Mouse (Mus musculus): Measurements from ENCODE around the gene Pla2g12a. TPM values are rescaled to one million over a fixed set of nuclear protein-coding genes. Genes with fewer than 3 reads are reported as not detected.
A peak's percentile ranks its signal among the peaks of the same experiment; 100 is the strongest.

Pla2g12a gene
- polyA plus RNA-seq, 1 experiment from 2014 or later: 25.4 TPM

DNA sequence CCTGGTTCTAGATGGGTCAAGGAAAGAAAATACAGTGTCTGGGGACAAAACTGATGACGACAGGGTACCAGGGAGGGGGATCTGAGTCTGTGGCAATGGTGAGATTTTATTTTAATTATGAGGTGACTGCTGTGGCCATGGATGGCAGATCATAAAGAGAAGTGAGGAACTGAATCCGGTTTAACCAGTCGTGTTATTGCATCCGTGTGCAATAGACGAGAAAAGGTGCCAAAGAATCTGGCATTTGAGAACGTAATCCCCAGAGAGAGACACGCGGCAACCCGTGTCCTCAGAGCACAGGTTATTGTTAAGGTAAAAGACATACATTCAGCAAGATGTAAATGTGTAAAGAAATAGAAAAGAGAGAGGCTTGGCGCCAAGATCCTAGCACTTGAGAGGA, 1.1 kb upstream of the Pla2g12a start:
- Histone ChIP-seq H3K9me3 (no peaks in the 10 kb centered on the region), H3K4me1 (peaks cover 4% of the 10 kb centered on the region), H3K27me3 (0 out of 2 replicates have a peak, but pooled peaks cover 4% of the 10 kb centered on the region), H3K36me3 (no peaks in the 10 kb centered on the region), H3K27ac (no peak overlapping the region), H3K4me2 (no peak overlapping the region), H3K4me3 (no peak overlapping the region), H3K9ac (no peak overlapping the region)
- ATAC-seq (ENCODE audit: insufficient number of reproducible peaks, insufficient read depth, low FRiP score, low TSS enrichment, low read depth): no peak
- WGBS: 81% methylated on average over 10 of the region's 10 CpGs

DNA sequence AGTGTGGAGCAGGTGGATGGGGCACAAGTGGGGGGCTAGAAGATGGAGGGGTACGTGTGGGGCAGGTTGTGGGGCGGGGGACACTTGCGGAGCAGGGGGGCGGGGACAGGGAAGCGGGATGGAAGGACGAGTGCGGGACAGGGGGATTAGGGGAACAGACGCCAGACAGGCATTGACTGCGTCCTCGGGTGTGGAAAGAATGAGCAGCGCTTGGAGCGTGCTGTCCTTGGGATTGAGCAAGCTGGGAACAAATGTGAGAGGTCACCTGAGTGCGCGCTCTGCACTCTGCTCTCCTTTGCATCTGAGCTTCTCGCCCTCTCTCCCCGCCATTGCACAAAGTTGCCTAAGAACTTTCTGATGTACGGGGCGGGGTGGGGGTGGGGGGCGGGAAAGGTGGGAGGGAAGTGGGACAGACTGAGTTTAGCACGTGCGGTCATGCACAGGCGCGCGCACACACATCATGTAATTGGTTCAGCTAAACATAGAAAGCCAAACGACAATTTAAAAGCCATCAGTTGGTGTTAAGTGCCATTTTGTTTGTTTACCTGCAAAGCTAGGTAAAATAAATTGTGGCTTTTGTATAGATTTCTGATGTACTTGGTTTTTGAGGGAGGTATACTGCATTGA, 838 bp downstream of the Pla2g12a start:
- Histone ChIP-seq H3K27me3 (0 out of 2 replicates have a peak, but pooled peaks cover 4% of the 10 kb centered on the region), H3K27ac (peak overlapping the region; percentile 69), H3K36me3 (no peaks in the 10 kb centered on the region), H3K4me2 (peak overlapping the region; percentile 85), H3K4me3 (peak overlapping the region; percentile 69), H3K9me3 (no peaks in the 10 kb centered on the region), H3K4me1 (peaks cover 4% of the 10 kb centered on the region), H3K9ac (peak overlapping the region; percentile 81)
- WGBS: under 1% methylated on average over 24 of the region's 25 CpGs
- ATAC-seq (ENCODE audit: insufficient number of reproducible peaks, insufficient read depth, low FRiP score, low TSS enrichment, low read depth): peak; percentile 8; the same call in 1 of the 2 replicates

- H3K36me3 ChIP-seq: no peaks in the 10 kb centered on the region
Measured at GRCm38 (mm10) chr3:129879913-129880312, 1.5 kb downstream of the Pla2g12a start.

DNA sequence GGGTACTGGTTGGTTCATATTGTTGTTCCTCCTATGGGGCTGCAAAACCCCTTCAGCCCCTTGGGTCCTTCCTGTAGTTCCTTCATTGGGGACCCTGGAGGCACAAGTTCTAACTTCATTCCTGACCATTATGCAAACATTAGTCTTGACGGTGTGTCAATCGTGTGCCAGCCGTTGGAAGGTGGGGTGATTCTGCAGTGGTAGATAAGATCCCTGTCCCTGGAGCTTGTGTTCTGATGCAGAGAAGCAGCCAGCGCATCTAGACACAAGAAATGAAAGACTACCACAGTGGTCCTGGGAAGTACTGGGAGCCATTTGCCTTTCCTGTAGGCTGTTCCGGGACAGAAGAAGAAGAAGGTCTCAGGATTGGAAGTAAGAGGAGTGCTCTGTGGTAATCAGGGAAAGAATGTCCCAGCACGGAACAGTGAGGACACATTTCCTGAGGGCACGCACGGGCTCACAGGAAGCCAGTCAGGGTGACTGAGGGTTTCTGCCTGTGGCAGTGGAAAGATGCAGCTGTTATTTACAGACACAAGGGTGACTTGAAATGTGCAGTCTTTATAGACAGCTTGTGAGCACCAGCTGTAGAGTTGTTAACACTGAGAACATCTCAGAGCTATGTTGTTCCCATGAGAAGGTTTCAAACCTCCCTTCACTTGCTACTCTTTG, 2.7 kb downstream of the Pla2g12a start:
- ATAC-seq (ENCODE audit: insufficient number of reproducible peaks, insufficient read depth, low FRiP score, low TSS enrichment, low read depth): no peak
- WGBS: 61% methylated on average over 8 of the region's 8 CpGs

More at GRCm38 (mm10) chr3:129879913-129880312, 1.5 kb downstream of the Pla2g12a start:
- no peak overlapping the region for H3K27ac ChIP-seq
- peak overlapping the region; percentile 85 for H3K4me2 ChIP-seq
- no peak for ATAC-seq (ENCODE audit: insufficient number of reproducible peaks, insufficient read depth, low FRiP score, low TSS enrichment, low read depth)
- no peak overlapping the region for H3K9ac ChIP-seq
- no peaks in the 10 kb centered on the region for H3K9me3 ChIP-seq
- peaks cover 4% of the 10 kb centered on the region for H3K4me1 ChIP-seq
- H3K4me3 ChIP-seq: no peak overlapping the region
- 0 out of 2 replicates have a peak, but pooled peaks cover 4% of the 10 kb centered on the region for H3K27me3 ChIP-seq
- WGBS: 81% methylated on average over 2 of the region's 2 CpGs

DNA sequence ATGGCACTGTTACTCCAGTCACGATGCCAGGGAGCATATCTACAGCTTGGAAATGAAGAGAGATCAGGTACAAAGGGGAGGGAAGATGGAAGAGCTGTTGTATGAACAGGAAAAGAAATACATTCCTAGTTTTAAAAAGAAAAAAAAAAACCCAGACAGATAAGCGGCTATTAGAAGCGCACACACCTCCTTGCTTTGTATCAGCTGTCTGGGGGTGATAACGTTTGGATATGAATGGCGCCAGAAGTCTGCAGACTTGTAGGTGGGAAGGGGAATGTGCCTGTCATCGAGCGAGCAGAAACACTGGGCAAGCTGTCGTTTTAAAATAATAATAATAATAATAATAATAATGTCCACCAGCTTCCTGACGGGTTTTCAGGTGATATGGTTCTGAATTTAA, 7.2 kb downstream of the Pla2g12a start:
- Histone ChIP-seq H3K4me3 (no peak overlapping the region), H3K27ac (no peak overlapping the region), H3K27me3 (no peaks in the 10 kb centered on the region), H3K9ac (no peak overlapping the region), H3K9me3 (no peaks in the 10 kb centered on the region), H3K4me1 (no peaks in the 10 kb centered on the region), H3K4me2 (no peak overlapping the region), H3K36me3 (0 out of 2 replicates have a peak, but pooled peaks cover 3% of the 10 kb centered on the region)
- no peak for ATAC-seq (ENCODE audit: insufficient number of reproducible peaks, insufficient read depth, low FRiP score, low TSS enrichment, low read depth)
- 87% methylated on average over 9 of the region's 9 CpGs for WGBS

More for the DNA sequence above, 2.7 kb downstream of the Pla2g12a start:
- no peaks in the 10 kb centered on the region for H3K36me3 ChIP-seq
- H3K4me2 ChIP-seq: no peak overlapping the region
- H3K9ac ChIP-seq: no peak overlapping the region
- no peak overlapping the region for H3K4me3 ChIP-seq
- H3K27me3 ChIP-seq: 0 out of 2 replicates have a peak, but pooled peaks cover 4% of the 10 kb centered on the region
- H3K27ac ChIP-seq: no peak overlapping the region
- no peaks in the 10 kb centered on the region for H3K9me3 ChIP-seq
- peaks cover 4% of the 10 kb centered on the region for H3K4me1 ChIP-seq

- Histone ChIP-seq H3K27me3 (no peaks in the 10 kb centered on the region), H3K27ac (no peak overlapping the region), H3K9me3 (no peaks in the 10 kb centered on the region), H3K4me1 (no peaks in the 10 kb centered on the region), H3K4me2 (no peak overlapping the region), H3K4me3 (no peak overlapping the region), H3K36me3 (0 out of 2 replicates have a peak, but pooled peaks cover 10% of the 10 kb centered on the region), H3K9ac (no peak overlapping the region)
- no peak for ATAC-seq (ENCODE audit: insufficient number of reproducible peaks, insufficient read depth, low FRiP score, low TSS enrichment, low read depth)
- WGBS: 63% methylated on average over 5 of the region's 5 CpGs
Measured at GRCm38 (mm10) chr3:129886430-129886829, 8.0 kb downstream of the Pla2g12a start.

DNA sequence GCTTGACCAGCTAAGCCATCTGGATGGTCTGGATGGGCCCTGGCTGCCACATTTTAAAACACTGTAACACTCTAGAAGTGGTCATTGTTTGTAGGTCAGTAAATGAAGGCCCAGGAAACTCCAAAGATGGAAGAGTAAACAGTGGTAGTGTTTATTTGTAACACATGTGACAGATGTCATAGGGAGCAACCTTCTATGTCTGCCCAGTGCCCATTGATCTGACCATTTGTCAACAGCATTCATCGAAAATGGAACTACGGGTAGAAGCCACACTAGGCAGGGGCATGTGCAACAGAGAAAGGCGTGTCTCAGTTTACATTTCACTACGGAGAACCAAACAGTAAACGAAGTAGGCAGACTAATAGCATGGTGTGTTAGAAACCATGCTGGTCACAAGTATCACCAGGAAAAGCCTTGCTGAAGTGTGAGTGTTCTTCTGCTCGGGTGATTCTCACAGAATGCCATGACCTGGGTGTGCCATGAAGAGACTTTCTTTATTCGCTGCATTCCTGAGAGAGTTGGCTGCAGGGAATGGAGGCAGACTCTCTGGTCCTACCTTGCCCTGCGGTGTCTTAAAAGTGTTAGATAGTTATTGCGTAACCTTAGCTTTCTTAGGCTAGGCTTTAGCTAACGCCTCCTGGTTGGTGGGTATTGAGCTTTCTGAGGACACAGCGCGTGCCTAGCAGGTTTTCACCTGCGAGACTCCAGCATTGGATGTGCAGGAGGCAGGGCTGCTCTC, 9.5 kb downstream of the Pla2g12a start:
- Histone ChIP-seq H3K4me1 (no peaks in the 10 kb centered on the region), H3K9ac (no peak overlapping the region), H3K4me2 (no peak overlapping the region), H3K27me3 (no peaks in the 10 kb centered on the region), H3K36me3 (0 out of 2 replicates have a peak, but pooled peaks cover 12% of the 10 kb centered on the region), H3K9me3 (no peaks in the 10 kb centered on the region), H3K27ac (no peak overlapping the region), H3K4me3 (no peak overlapping the region)
- ATAC-seq (ENCODE audit: insufficient number of reproducible peaks, insufficient read depth, low FRiP score, low TSS enrichment, low read depth): no peak
- WGBS: 84% methylated on average over 13 of the region's 13 CpGs

DNA sequence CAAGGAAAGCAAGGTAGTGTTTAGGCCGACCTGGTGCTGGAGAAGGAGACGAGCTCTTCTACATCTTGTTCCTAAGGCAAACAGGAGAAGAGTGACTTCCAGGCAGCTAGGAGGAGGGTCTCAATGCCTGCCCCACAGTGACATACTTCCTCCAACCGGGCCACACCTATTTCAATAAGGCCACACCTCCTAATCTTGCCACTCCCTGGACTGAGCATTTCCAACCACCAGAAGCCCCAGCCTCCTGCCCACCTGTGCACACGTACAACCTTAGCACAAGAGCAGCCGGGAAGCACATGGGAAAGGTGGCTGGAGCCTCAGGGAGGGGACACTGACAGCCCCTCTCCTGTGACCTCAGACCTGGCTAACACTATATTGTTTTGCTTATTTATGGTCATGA, 13.6 kb downstream of the Pla2g12a start:
- no peak overlapping the region for H3K4me2 ChIP-seq
- no peaks in the 10 kb centered on the region for H3K27me3 ChIP-seq
- H3K9ac ChIP-seq: no peak overlapping the region
- H3K4me1 ChIP-seq: no peaks in the 10 kb centered on the region
- 0 out of 2 replicates have a peak, but pooled peaks cover 14% of the 10 kb centered on the region for H3K36me3 ChIP-seq
- no peak overlapping the region for H3K4me3 ChIP-seq
- 79% methylated on average over 5 of the region's 5 CpGs for WGBS
- ATAC-seq (ENCODE audit: insufficient number of reproducible peaks, insufficient read depth, low FRiP score, low TSS enrichment, low read depth): no peak
- H3K9me3 ChIP-seq: no peaks in the 10 kb centered on the region
- H3K27ac ChIP-seq: no peak overlapping the region

DNA sequence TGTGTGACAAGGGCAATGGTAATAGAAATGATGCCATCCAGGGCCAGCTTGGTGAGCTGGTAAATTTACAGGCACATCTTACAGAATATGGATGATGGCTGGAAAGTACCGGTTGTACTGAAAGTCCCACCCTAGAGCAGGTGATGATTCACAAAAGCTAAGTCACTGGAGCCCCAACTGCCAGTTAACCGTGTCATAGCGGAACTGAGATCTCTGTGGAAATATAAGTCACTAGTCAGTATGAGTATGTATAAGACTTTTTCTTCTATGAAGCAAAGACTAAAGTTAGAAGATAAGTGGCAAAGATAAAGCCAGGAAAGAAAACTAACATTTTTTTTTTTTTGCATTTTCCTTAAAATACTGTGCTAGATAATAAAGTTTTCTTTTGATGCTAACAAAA, 14.7 kb downstream of the Pla2g12a start:
- Histone ChIP-seq H3K27ac (no peak overlapping the region), H3K27me3 (no peaks in the 10 kb centered on the region), H3K4me2 (no peak overlapping the region), H3K9ac (no peak overlapping the region), H3K9me3 (no peaks in the 10 kb centered on the region), H3K4me1 (no peaks in the 10 kb centered on the region), H3K36me3 (0 out of 2 replicates have a peak, but pooled peaks cover 14% of the 10 kb centered on the region), H3K4me3 (no peak overlapping the region)
- no peak for ATAC-seq (ENCODE audit: insufficient number of reproducible peaks, insufficient read depth, low FRiP score, low TSS enrichment, low read depth)
- WGBS: 92% methylated on average over 3 of the region's 3 CpGs

DNA sequence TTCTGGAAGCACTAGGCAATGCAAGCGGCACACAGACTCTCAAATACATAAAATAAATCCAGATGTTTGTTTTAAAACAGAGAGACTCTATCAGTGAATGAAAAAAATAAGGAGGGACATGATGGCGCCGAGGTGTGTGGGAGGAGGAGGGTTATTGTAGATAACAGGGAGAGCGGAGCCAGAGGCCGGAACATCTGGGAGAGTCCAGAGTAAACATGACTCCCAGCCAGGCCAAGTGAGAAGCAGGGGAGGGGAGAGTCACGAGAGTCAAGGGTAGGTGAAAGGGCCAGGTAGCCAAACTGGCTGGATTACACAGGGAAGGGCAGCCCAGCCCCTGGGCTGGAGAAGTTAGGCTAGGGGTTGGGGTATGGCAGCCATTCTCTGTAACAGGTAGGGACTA, 18.2 kb downstream of the Pla2g12a start:
- ATAC-seq (ENCODE audit: insufficient number of reproducible peaks, insufficient read depth, low FRiP score, low TSS enrichment, low read depth): no peak
- WGBS: 56% methylated on average over 6 of the region's 6 CpGs

GRCm38 (mm10) chr3:129898886-129899285, 20.5 kb downstream of the Pla2g12a start:
- 70% methylated on average over 4 of the region's 4 CpGs for WGBS
- H3K9me3 ChIP-seq: no peaks in the 10 kb centered on the region
- peaks cover 23% of the 10 kb centered on the region for H3K4me1 ChIP-seq
- no peaks in the 10 kb centered on the region for H3K36me3 ChIP-seq
- no peaks in the 10 kb centered on the region for H3K27me3 ChIP-seq
- no peak overlapping the region for H3K4me3 ChIP-seq
- H3K27ac ChIP-seq: no peak overlapping the region
- no peak overlapping the region for H3K9ac ChIP-seq
- no peak for ATAC-seq (ENCODE audit: insufficient number of reproducible peaks, insufficient read depth, low FRiP score, low TSS enrichment, low read depth)
- no peak overlapping the region for H3K4me2 ChIP-seq

More for the DNA sequence above, 18.2 kb downstream of the Pla2g12a start:
- no peak overlapping the region for H3K9ac ChIP-seq
- H3K27ac ChIP-seq: no peak overlapping the region
- peaks cover 3% of the 10 kb centered on the region; the same call in 1 of the 2 replicates for H3K4me1 ChIP-seq
- H3K36me3 ChIP-seq: 0 out of 2 replicates have a peak, but pooled peaks cover 4% of the 10 kb centered on the region
- no peaks in the 10 kb centered on the region for H3K27me3 ChIP-seq
- no peaks in the 10 kb centered on the region for H3K9me3 ChIP-seq
- H3K4me3 ChIP-seq: no peak overlapping the region
- no peak overlapping the region for H3K4me2 ChIP-seq
